Mouse (Mus musculus): ENCODE results near the gene Prps1. TPM values are rescaled to one million over a fixed set of nuclear protein-coding genes. Genes with fewer than 3 reads are reported as not detected.
A peak's percentile ranks its signal among the peaks of the same experiment; 100 is the strongest.

The Prps1 gene
- polyA plus RNA-seq, 1 experiment from 2014 or later: 6.0 TPM

- Histone ChIP-seq H3K79me2 (ENCODE audit: inconsistent target) (no peaks in the 10 kb centered on the region), H3K27ac (peak overlapping the region; percentile 69), H3K36me3 (ENCODE audit: inconsistent target) (no peaks in the 10 kb centered on the region), H3K4me3 (ENCODE audit: inconsistent target) (no peak overlapping the region)
- 51% methylated on average over 4 of the region's 6 CpGs for WGBS (ENCODE audit: missing documents)
Measured at GRCm38 (mm10) chrX:140509817-140510216, 53.4 kb downstream of the Prps1 start.

- Histone ChIP-seq H3K79me2 (ENCODE audit: inconsistent target) (no peaks in the 10 kb centered on the region), H3K27ac (peak overlapping the region; percentile 69), H3K36me3 (ENCODE audit: inconsistent target) (no peaks in the 10 kb centered on the region), H3K4me3 (ENCODE audit: inconsistent target) (no peak overlapping the region)
- 46% methylated on average over 23 of the region's 24 CpGs for WGBS (ENCODE audit: missing documents)
Measured at GRCm38 (mm10) chrX:140510696-140511429, 54.5 kb downstream of the Prps1 start.

GRCm38 (mm10) chrX:140511687-140512651 lies 55.6 kb downstream of the Prps1 start:
- H3K4me3 ChIP-seq (ENCODE audit: inconsistent target): no peak overlapping the region
- H3K36me3 ChIP-seq (ENCODE audit: inconsistent target): no peaks in the 10 kb centered on the region
- H3K27ac ChIP-seq: 0 out of 2 replicates have a peak overlapping the region, but pooled peaks have one; percentile 19
- WGBS (ENCODE audit: missing documents): 91% methylated on average over 7 of the region's 7 CpGs
- no peaks in the 10 kb centered on the region for H3K79me2 ChIP-seq (ENCODE audit: inconsistent target)

GRCm38 (mm10) chrX:140513379-140513778 lies 57.0 kb downstream of the Prps1 start:
- WGBS (ENCODE audit: missing documents): 44% methylated on average over 2 of the region's 2 CpGs
- Histone ChIP-seq H3K27ac (0 out of 2 replicates have a peak overlapping the region, but pooled peaks have one; percentile 5), H3K4me3 (ENCODE audit: inconsistent target) (no peak overlapping the region), H3K36me3 (ENCODE audit: inconsistent target) (no peaks in the 10 kb centered on the region), H3K79me2 (ENCODE audit: inconsistent target) (no peaks in the 10 kb centered on the region)

- 98% methylated on average over 6 of the region's 8 CpGs for WGBS (ENCODE audit: missing documents)
- Histone ChIP-seq H3K27ac (no peak overlapping the region), H3K79me2 (ENCODE audit: inconsistent target) (no peaks in the 10 kb centered on the region), H3K4me3 (ENCODE audit: inconsistent target) (no peak overlapping the region), H3K36me3 (ENCODE audit: inconsistent target) (no peaks in the 10 kb centered on the region)
Measured at GRCm38 (mm10) chrX:140518351-140518750, 61.9 kb downstream of the Prps1 start.

GRCm38 (mm10) chrX:140520146-140521102 lies 64.0 kb downstream of the Prps1 start:
- Histone ChIP-seq H3K79me2 (ENCODE audit: inconsistent target) (no peaks in the 10 kb centered on the region), H3K4me3 (ENCODE audit: inconsistent target) (no peak overlapping the region), H3K36me3 (ENCODE audit: inconsistent target) (no peaks in the 10 kb centered on the region), H3K27ac (peak overlapping the region; percentile 83)
- 24% methylated on average over 23 of the region's 25 CpGs for WGBS (ENCODE audit: missing documents)

- WGBS (ENCODE audit: missing documents): 60% methylated on average over 14 of the region's 14 CpGs
- H3K27ac ChIP-seq: peak overlapping the region; percentile 83; the same call in 1 of the 2 replicates
Measured at GRCm38 (mm10) chrX:140522071-140522765, 65.8 kb downstream of the Prps1 start.

GRCm38 (mm10) chrX:140524231-140524630 lies 67.8 kb downstream of the Prps1 start:
- H3K4me3 ChIP-seq (ENCODE audit: inconsistent target): no peak overlapping the region
- no peaks in the 10 kb centered on the region for H3K79me2 ChIP-seq (ENCODE audit: inconsistent target)
- no peaks in the 10 kb centered on the region for H3K36me3 ChIP-seq (ENCODE audit: inconsistent target)
- 94% methylated on average over 5 of the region's 5 CpGs for WGBS (ENCODE audit: missing documents)
- H3K27ac ChIP-seq: no peak overlapping the region

More at GRCm38 (mm10) chrX:140522071-140522765, 65.8 kb downstream of the Prps1 start:
- no peaks in the 10 kb centered on the region for H3K36me3 ChIP-seq (ENCODE audit: inconsistent target)
- no peak overlapping the region for H3K4me3 ChIP-seq (ENCODE audit: inconsistent target)
- no peaks in the 10 kb centered on the region for H3K79me2 ChIP-seq (ENCODE audit: inconsistent target)

Other genes with a start within 250 kb of the Prps1 start
- gene Frmpd3, start 114.3 kb upstream of the Prps1 start, polyA plus RNA-seq (2018): not detected in 3 replicates
- 57.2 to 142 TPM (median 72.7 TPM) in 3 replicates for gene Tsc22d3, start 144.0 kb downstream of the Prps1 start, polyA plus RNA-seq (2018)
- gene Mid2, start 208.0 kb downstream of the Prps1 start, polyA plus RNA-seq (2018): 0.13 to 0.15 TPM in 2 of 3 replicates, not detected in the other